Mouse (Mus musculus) erythroblast, embryonic 14.5 days (primary cell): Measurements from ENCODE around the gene Rmdn2.

Experiments
- GATA1 ChIP-seq: IDR thresholded peaks from 2 replicates; pipeline ENCODE4 v1.6.1; 2012; ENCODE audit warnings: low read length, inconsistent platforms, mixed read lengths
- TAL1 ChIP-seq: IDR thresholded peaks from 3 replicates; pipeline ENCODE4 v1.6.1; 2012; ENCODE audit warnings: low read length, inconsistent platforms, mixed read lengths

DNA sequence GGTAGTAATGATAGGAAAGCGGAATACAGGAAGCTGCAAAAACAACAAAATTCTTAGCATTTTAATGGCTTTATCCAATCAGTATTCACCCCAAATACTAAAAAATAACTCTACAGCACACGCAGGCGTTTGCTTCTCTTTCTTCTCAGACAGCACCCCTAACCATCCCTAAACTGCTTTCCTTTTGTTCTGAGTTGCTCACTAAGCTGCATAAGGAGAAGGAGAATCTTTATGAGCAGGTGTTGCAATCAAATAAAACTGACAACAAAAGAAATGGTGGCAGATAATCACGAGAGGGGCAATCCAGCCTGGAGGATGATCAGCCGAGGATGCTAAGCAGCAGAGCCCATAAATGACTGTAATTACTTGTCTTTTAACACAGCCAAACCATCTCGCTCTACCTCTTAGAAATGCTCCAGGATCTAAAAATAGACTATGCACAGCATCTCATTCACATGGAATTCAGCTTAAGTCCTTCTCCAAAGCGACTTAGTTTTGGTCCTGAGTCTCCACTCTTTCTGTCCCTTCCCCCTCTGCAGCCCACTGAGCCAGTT is 48.5 kb upstream of the Rmdn2 start:
- TF ChIP-seq GATA1 (no peak), TAL1 (no peak)
